ENCODE assay signal across 15 mouse cellular contexts in the genomic region with DNA sequence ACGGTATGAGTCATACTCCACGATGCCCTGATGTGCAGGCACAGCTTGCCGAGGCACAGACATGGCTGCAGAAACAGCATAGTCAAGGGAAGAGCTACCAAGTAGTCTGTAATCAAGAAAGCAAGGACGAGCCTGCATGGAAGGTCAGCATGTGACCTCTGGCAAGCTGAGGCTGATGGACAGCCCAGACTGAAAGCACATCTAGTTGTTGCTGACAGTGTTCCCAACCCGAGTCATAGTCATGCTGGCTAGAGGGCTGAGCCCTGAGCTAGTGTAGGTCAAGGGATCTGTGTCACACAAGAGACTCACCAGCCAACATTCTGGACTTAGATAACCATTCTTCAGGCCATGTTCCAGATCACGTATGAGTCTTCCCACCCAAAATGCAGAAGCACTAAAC. TPM values are rescaled to one million over a fixed set of nuclear protein-coding genes. Genes with fewer than 3 reads are reported as not detected.
DNase-seq lines count a peak whose midpoint lies in the region; TF ChIP-seq lines count a peak whose summit lies in the region.
"Had no signal": no experiment of that assay in that cellular context is flagged by ENCODE, and none has a peak within 500 bp of the region (broad histone marks: within the 10 kb centered on the region; RNA-seq: fewer than 3 reads in every experiment).

No protein-coding gene starts in this region.

- no peak overlapping the region for H3K9ac ChIP-seq in ES-E14 (ENCODE audit: insufficient read depth, low read depth, low read length, poor library complexity, severe bottlenecking)
- H3K9ac ChIP-seq: forebrain, embryonic 13.5 days; heart, embryonic 15.5 days; limb, embryonic 12.5 days; lung, embryonic 14.5 days; midbrain, embryonic 15.5 days had no signal

- H3K4me1 ChIP-seq in kidney, adult 2 months (ENCODE audit: control insufficient read depth, insufficient read depth, low read length), result no peaks in the 10 kb centered on the region
- no peaks in the 10 kb centered on the region for H3K4me1 ChIP-seq in ES-E14 (ENCODE audit: control insufficient read depth in 2 of 2, insufficient read depth in 2 of 2, low read length in 2 of 2, poor library complexity in 1 of 2)
- no peaks in the 10 kb centered on the region for H3K4me1 ChIP-seq in heart, embryonic 10.5 days
- H3K4me1 ChIP-seq: forebrain, embryonic 13.5 days; heart, embryonic 15.5 days; limb, embryonic 12.5 days; midbrain, embryonic 15.5 days had no signal

- no peak for TF ChIP-seq CTCF in kidney, adult 2 months (conservative IDR thresholded peaks at IDR 0.05; ENCODE audit: insufficient read depth, insufficient read length, low read depth, low read length)

- no peaks in the 10 kb centered on the region for H3K9me3 ChIP-seq in ES-E14 (ENCODE audit: control insufficient read depth, insufficient read depth, low read depth, low read length)
- no peaks in the 10 kb centered on the region for H3K9me3 ChIP-seq in heart, embryonic 10.5 days
- H3K9me3 ChIP-seq: forebrain, embryonic 13.5 days; midbrain, embryonic 15.5 days had no signal

- no peak overlapping the region for H3K27ac ChIP-seq in kidney, adult 2 months (ENCODE audit: insufficient read depth, low read depth, low read length)
- peak overlapping the region; percentile 12; the same call in 1 of the 2 replicates for H3K27ac ChIP-seq in ES-E14 (ENCODE audit: insufficient read depth, low read depth, low read length, poor library complexity, severe bottlenecking)
- no peak overlapping the region for H3K27ac ChIP-seq in heart, embryonic 10.5 days
- H3K27ac ChIP-seq: forebrain, embryonic 13.5 days; heart, embryonic 15.5 days; limb, embryonic 12.5 days; midbrain, embryonic 15.5 days had no signal

- 84% methylated on average over 6 of the region's 6 CpGs for WGBS in kidney, adult 2 months
- WGBS in heart, embryonic 10.5 days, result 81% methylated on average over 6 of the region's 6 CpGs

- no peaks in the 10 kb centered on the region for H3K27me3 ChIP-seq in kidney, adult 2 months (replicated peaks; ENCODE audit: control insufficient read depth, insufficient read depth, low read length)
- H3K27me3 ChIP-seq in heart, embryonic 10.5 days (ENCODE audit: insufficient read depth, poor library complexity, severe bottlenecking), result no peaks in the 10 kb centered on the region
- H3K27me3 ChIP-seq: forebrain, embryonic 13.5 days; heart, embryonic 15.5 days; limb, embryonic 12.5 days; midbrain, embryonic 15.5 days had no signal

- no peak for TF ChIP-seq POLR2A in kidney, adult 2 months (IDR thresholded peaks at IDR 0.05; ENCODE audit: low read depth, low read length)

- in situ Hi-C loops in ES-E14 (cut with MboI; ENCODE audit: low sequenced_read_pairs in 2 of 2, unreplicated experiment in 2 of 2), result no loop called here

- DNase-seq in kidney, adult 2 months, result peak; percentile 49
- DNase-seq in kidney, postnatal 4 days, result no peak
- DNase-seq in ES-E14 (ENCODE audit: low read depth, low spot score), result no peak
- peak; percentile 83 for DNase-seq in adrenal gland, postnatal 10 days
- peak; percentile 63 for DNase-seq in heart, embryonic 10.5 days (ENCODE audit: low spot score)
- no peak for DNase-seq in frontal cortex, adult 2 months (ENCODE audit: extremely low spot score in 1 of 2, low spot score in 1 of 2)
- no peak for DNase-seq in layer of hippocampus, postnatal 36 days
- no peak for DNase-seq in thymus, postnatal 36 days
- DNase-seq: cerebellum, adult 18-20 months; lung, embryonic 14.5 days; right cerebral cortex, postnatal 4 days had no signal

- H3K36me3 ChIP-seq in kidney, adult 2 months (ENCODE audit: control insufficient read depth, insufficient read depth, low read length), result no peaks in the 10 kb centered on the region
- no peaks in the 10 kb centered on the region for H3K36me3 ChIP-seq in ES-E14 (ENCODE audit: control insufficient read depth, insufficient read depth, low read length, poor library complexity, severe bottlenecking)
- no peaks in the 10 kb centered on the region for H3K36me3 ChIP-seq in heart, embryonic 10.5 days
- H3K36me3 ChIP-seq: heart, embryonic 15.5 days; limb, embryonic 12.5 days; midbrain, embryonic 15.5 days had no signal

- H3K4me3 ChIP-seq in kidney, adult 2 months (ENCODE audit: insufficient read depth, low read depth, low read length), result no peak overlapping the region
- H3K4me3 ChIP-seq in ES-E14 (ENCODE audit: insufficient read depth in 1 of 2, low read depth in 1 of 2, low read length in 2 of 2, poor library complexity in 1 of 2, severe bottlenecking in 1 of 2), result no peak overlapping the region
- no peak overlapping the region for H3K4me3 ChIP-seq in heart, embryonic 10.5 days
- H3K4me3 ChIP-seq: forebrain, embryonic 13.5 days; heart, embryonic 15.5 days; limb, embryonic 12.5 days; midbrain, embryonic 15.5 days had no signal

TF ChIP-seq in ES-E14, 5 proteins besides CTCF, POLR2A, EP300 and RAD21:
- TF ChIP-seq HCFC1 (IDR thresholded peaks at IDR 0.05; ENCODE audit: borderline replicate concordance, insufficient read depth, low read length), result no peak
- TF ChIP-seq ZC3H11A (IDR thresholded peaks at IDR 0.05; ENCODE audit: borderline replicate concordance, low read depth, low read length), result no peak
- TF ChIP-seq ZNF384 (IDR thresholded peaks at IDR 0.05; ENCODE audit: low read depth, low read length), result no peak

RNA-seq across cellular contexts. Expression of gene Coro2b, which starts 32.3 kb away (rescaled TPM):
- 9.8 and 11.0 TPM in 2 replicates for polyA plus RNA-seq in kidney, adult 2 months (2012; rRNA removed)
- 4.8 and 6.2 TPM in 2 replicates for total RNA-seq in ES-E14 (2012; rRNA removed)
- 10 to 100 TPM; 18.1 to 22.3 TPM for total RNA-seq in adrenal gland, postnatal 10 days (2021)
- polyA plus RNA-seq in heart, embryonic 10.5 days (2016; fragmentation: Nextera tagmentation; extraction: Ambion mirVana), result 6.0 and 6.3 TPM in 2 replicates
- 97.7 and 104 TPM in 2 replicates for polyA plus RNA-seq in frontal cortex, adult 2 months (2012; rRNA removed)
- total RNA-seq in layer of hippocampus, postnatal 36 days (2021), result 100 to 1,000 TPM; 238 TPM

Comparison
In these comparisons a context has a peak if more than half of its experiments do, and no peak if none do; other contexts are left out.
1. DNase-seq: peak in kidney, adult 2 months (single experiment), adrenal gland, postnatal 10 days (single experiment) and heart, embryonic 10.5 days (single experiment); none in kidney, postnatal 4 days (0 of 2), ES-E14 (single experiment), frontal cortex, adult 2 months (0 of 2), layer of hippocampus, postnatal 36 days (0 of 2) and thymus, postnatal 36 days (0 of 2).
2. RNA of gene Coro2b, which starts 32.3 kb away (total RNA-seq): 238 TPM in layer of hippocampus, postnatal 36 days; 18.1 to 22.3 TPM in adrenal gland, postnatal 10 days and 4.8 to 6.2 TPM in ES-E14; every median in the first group is over 10 times any median in the second.